Mouse (Mus musculus) megakaryocyte, embryonic 14.5 days (primary cell): ENCODE measurements around the gene Tmem88. TPM values are rescaled to one million over a fixed set of nuclear protein-coding genes. Genes with fewer than 3 reads are reported as not detected.

Experiments used
- H3K27me3 ChIP-seq: replicated peaks from 2 replicates; pipeline ENCODE3; 2012; ENCODE audit warnings: inconsistent platforms
- H3K36me3 ChIP-seq: replicated peaks from 2 replicates; pipeline ENCODE3; 2012; ENCODE audit warnings: low read length, inconsistent platforms, mixed read lengths
- H3K4me1 ChIP-seq: 2 replicates; pipeline ENCODE4 v1.6.1; 2012; ENCODE audit warnings: inconsistent platforms
- H3K4me3 ChIP-seq: replicated peaks from 2 replicates; pipeline ENCODE3; 2012; ENCODE audit warnings: moderate library complexity, mild to moderate bottlenecking, inconsistent platforms
- H3K9me3 ChIP-seq: 2 replicates; pipeline ENCODE4 v1.6.1; 2012; ENCODE audit warnings: inconsistent platforms
- FLI1 ChIP-seq: IDR thresholded peaks from 2 replicates; pipeline ENCODE4 v1.6.1; 2012; ENCODE audit warnings: low read length, inconsistent platforms, mixed read lengths
- GATA1 ChIP-seq: IDR thresholded peaks from 3 replicates; pipeline ENCODE4 v1.6.1; 2012; ENCODE audit warnings: mixed read lengths, low read length, inconsistent platforms, borderline replicate concordance
- polyA plus RNA-seq: library from polyadenylated mRNA; stranded (reverse); fragments of >175 nt; gene quantifications from 2 replicates; pipeline ENCODE4 v1.2.3, GENCODE M21; 2012; ENCODE audit warnings: low replicate concordance; ENCODE audit not compliant: insufficient read depth

Tmem88 gene
- polyA plus RNA-seq, 1 experiment, result 0.35 TPM

DNA sequence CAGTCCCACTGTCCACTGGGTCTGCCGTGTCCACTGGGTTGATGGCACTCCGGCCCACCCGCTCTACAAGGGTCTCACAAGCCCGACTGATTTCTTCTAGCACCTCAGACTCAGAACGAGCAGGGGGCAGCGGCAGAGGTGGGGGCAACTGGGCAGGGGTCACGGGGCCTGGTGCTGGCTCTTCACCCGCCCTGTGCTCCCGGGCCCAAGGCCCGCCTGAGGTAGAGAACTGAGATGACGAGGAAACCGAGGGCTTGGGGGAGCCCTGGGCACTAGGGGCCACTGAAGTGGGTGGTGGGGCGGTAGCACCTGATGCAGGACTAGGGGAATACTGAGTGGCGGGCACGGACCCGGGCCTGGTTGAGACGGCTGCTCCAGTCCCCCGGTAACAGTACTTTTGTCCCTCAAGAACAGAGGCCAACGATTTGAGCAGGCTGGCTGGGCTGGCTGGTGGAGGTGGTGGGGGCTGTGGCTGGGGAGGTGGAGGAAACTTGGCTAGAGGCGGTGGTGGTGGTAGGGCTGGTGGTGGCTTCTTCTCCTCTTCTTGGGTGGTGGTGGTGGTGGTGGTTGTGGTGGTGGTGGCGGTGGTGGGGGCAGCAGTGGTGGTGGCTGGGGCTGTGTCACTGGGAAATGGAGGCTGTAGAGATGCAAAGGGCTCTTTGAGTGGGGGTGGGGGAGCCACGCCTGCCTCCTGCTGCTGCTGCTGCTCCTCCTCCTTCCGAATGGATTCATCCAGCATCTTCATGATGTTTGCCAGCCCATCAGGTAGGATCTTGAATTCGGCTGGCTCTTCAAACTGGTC, 6.8 kb upstream of the Tmem88 start:
- no peaks in the 10 kb centered on the region for H3K27me3 ChIP-seq
- no peak for TF ChIP-seq FLI1
- TF ChIP-seq GATA1, result no peak
- H3K36me3 ChIP-seq, result peaks cover 85% of the 10 kb centered on the region
- H3K4me3 ChIP-seq, result peak overlapping the region; percentile 38
- peaks cover 45% of the 10 kb centered on the region for H3K4me1 ChIP-seq
- H3K9me3 ChIP-seq, result no peaks in the 10 kb centered on the region

- TF ChIP-seq FLI1 (no peak), GATA1 (no peak)
- H3K4me1 ChIP-seq, result peaks cover 37% of the 10 kb centered on the region
Observed at GRCm38 (mm10) chr11:69403691-69404594, 5.9 kb upstream of the Tmem88 start.

DNA sequence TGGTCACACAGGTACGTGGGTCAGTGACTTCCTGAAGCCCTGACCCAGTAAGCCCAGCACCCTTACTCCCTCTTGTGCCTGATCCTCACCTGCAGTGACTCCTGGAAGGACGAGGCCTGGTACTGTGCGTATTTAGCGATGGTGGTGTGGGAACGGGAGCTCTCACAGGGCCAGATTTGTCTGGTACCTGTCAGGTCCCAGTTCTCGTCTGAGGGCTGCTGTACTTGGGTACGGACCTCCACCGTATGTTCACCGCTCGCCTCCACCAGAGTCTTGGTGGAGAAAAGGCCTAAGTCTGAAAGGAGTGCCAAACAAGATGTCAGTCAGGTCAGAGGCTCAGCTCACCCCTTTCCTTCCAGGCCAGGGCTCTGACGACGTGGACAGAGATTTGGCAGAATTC, 4.0 kb upstream of the Tmem88 start:
- no peak overlapping the region for H3K4me3 ChIP-seq
- peaks cover 30% of the 10 kb centered on the region for H3K4me1 ChIP-seq
- no peak for TF ChIP-seq FLI1
- TF ChIP-seq GATA1, result no peak
- H3K36me3 ChIP-seq, result peaks cover 94% of the 10 kb centered on the region
- no peaks in the 10 kb centered on the region for H3K9me3 ChIP-seq
- no peaks in the 10 kb centered on the region for H3K27me3 ChIP-seq

More at GRCm38 (mm10) chr11:69403691-69404594, 5.9 kb upstream of the Tmem88 start:
- Histone ChIP-seq H3K36me3 (peaks cover 91% of the 10 kb centered on the region), H3K9me3 (no peaks in the 10 kb centered on the region), H3K27me3 (no peaks in the 10 kb centered on the region), H3K4me3 (peak overlapping the region; percentile 38)

GRCm38 (mm10) chr11:69401210-69401637, 3.2 kb upstream of the Tmem88 start:
- no peaks in the 10 kb centered on the region for H3K27me3 ChIP-seq
- H3K4me1 ChIP-seq, result peaks cover 38% of the 10 kb centered on the region
- peaks cover 86% of the 10 kb centered on the region for H3K36me3 ChIP-seq
- H3K4me3 ChIP-seq, result peak overlapping the region; percentile 76
- H3K9me3 ChIP-seq, result no peaks in the 10 kb centered on the region
- no peak for TF ChIP-seq GATA1
- TF ChIP-seq FLI1, result no peak

- peaks cover 40% of the 10 kb centered on the region for H3K4me1 ChIP-seq
- H3K27me3 ChIP-seq, result no peaks in the 10 kb centered on the region
- TF ChIP-seq FLI1, result no peak
- TF ChIP-seq GATA1, result no peak
- peaks cover 77% of the 10 kb centered on the region for H3K36me3 ChIP-seq
- H3K9me3 ChIP-seq, result no peaks in the 10 kb centered on the region
- peak overlapping the region; percentile 38 for H3K4me3 ChIP-seq
Observed at GRCm38 (mm10) chr11:69400083-69400850, 2.2 kb upstream of the Tmem88 start.

DNA sequence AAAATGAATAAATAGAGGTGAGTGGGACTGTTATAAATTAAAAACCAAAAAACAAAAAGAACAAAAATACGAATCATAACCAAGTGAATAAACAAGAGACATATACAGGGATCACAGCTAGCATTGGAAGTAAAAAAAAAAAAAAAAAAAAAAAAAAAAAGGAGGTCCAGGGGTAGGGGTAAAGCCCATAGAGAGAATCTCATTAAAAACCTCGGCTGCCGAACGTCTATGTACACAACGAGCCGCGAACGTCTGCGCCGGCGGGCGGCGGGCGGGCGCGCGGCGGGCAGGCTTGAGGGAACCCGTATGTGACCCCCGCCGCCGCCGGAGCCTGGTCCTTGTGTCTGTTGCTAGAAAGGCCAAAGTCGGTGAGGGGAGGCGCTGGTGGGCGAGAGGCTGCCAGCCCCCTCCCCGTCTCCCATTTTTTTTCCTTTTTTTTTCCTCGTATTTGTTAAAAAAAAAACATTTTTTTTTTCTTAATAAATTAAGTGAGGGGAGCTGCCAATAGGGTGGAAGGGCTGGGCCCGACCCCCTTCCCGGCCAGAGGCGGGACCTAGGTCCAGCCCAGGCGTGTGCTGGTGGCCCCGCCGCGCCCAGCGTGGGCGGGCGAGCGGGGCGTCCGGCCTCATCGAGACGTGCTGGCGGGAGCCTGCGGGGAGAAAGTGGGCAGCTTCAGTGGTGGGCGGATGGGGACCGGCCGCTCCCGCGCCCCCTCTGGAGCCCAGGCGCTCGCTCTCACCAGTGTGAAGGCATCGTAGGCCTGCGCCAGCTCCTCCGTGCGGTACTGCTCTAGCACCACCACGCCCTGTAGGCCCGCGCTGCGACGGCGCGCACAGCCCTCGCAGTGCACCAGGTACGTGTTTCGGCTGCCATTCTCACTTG, 1.4 kb upstream of the Tmem88 start:
- Histone ChIP-seq H3K4me1 (peaks cover 42% of the 10 kb centered on the region), H3K9me3 (no peaks in the 10 kb centered on the region), H3K4me3 (peak overlapping the region; percentile 38), H3K27me3 (no peaks in the 10 kb centered on the region), H3K36me3 (peaks cover 68% of the 10 kb centered on the region)
- no peak for TF ChIP-seq FLI1

- no peak for TF ChIP-seq FLI1
- TF ChIP-seq GATA1, result no peak
- H3K4me3 ChIP-seq, result no peak overlapping the region
- H3K36me3 ChIP-seq, result peaks cover 60% of the 10 kb centered on the region
- H3K9me3 ChIP-seq, result no peaks in the 10 kb centered on the region
- H3K27me3 ChIP-seq, result no peaks in the 10 kb centered on the region
- H3K4me1 ChIP-seq, result peaks cover 47% of the 10 kb centered on the region
Observed at GRCm38 (mm10) chr11:69398486-69399200, 609 bp upstream of the Tmem88 start.

- peaks cover 47% of the 10 kb centered on the region for H3K4me1 ChIP-seq
- peaks cover 50% of the 10 kb centered on the region for H3K36me3 ChIP-seq
- no peak for TF ChIP-seq FLI1
- TF ChIP-seq GATA1, result no peak
- no peaks in the 10 kb centered on the region for H3K9me3 ChIP-seq
- H3K27me3 ChIP-seq, result no peaks in the 10 kb centered on the region
- H3K4me3 ChIP-seq, result peak overlapping the region; percentile 26
Observed at GRCm38 (mm10) chr11:69397581-69398057, 415 bp downstream of the Tmem88 start.
